Comparison of ENCODE assay signal across 22 mouse cellular contexts in the genomic region with DNA sequence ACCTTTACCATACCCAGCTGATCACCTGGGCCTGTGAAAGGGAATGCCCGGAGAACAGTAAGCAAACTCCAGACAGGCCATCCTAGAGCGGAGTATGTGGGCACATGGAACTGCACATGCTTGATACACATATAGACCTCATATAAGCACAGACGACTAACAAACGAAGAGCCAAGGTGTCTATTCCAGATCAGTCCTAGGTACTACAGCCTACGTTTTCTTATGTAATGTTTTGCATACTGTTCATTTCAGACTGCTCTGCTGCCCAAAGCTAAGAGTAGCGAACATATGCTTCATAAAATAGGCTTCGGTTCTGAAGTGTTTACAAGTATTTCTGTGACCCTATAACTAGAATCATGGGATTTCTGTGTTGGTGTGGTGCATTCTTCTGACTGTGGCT.
DNase-seq lines count a peak whose midpoint lies in the region; ATAC-seq lines count a peak whose summit lies in the region.
"Had no signal": no experiment of that assay in that cellular context is flagged by ENCODE, and none has a peak within 500 bp of the region (broad histone marks: within the 10 kb centered on the region; RNA-seq: fewer than 3 reads in every experiment).

No protein-coding gene starts in this region.

- no peak overlapping the region for H3K27ac ChIP-seq in intestine, embryonic 15.5 days
- no peak overlapping the region for H3K27ac ChIP-seq in intestine, embryonic 16.5 days (ENCODE audit: low read length)
- H3K27ac ChIP-seq in midbrain, embryonic 11.5 days (ENCODE audit: low read depth, low read length) = no peak overlapping the region
- no peak overlapping the region for H3K27ac ChIP-seq in midbrain, embryonic 14.5 days (replicated peaks; ENCODE audit: low read depth, low read length)
- H3K27ac ChIP-seq: embryonic facial prominence, embryonic 13.5 days; forebrain, embryonic 12.5 days; hindbrain, embryonic 15.5 days had no signal

- WGBS in intestine, embryonic 15.5 days = 72% methylated on average over 7 of the region's 7 CpGs
- WGBS in intestine, embryonic 16.5 days = 76% methylated on average over 7 of the region's 7 CpGs
- WGBS in midbrain, embryonic 11.5 days = 89% methylated on average over 7 of the region's 7 CpGs
- 91% methylated on average over 7 of the region's 7 CpGs for WGBS in midbrain, embryonic 14.5 days

- H3K9me3 ChIP-seq in intestine, embryonic 15.5 days = no peaks in the 10 kb centered on the region
- H3K9me3 ChIP-seq in intestine, embryonic 16.5 days (ENCODE audit: control insufficient read depth, low read length) = no peaks in the 10 kb centered on the region
- no peaks in the 10 kb centered on the region for H3K9me3 ChIP-seq in midbrain, embryonic 11.5 days (ENCODE audit: control insufficient read depth, low read length)
- H3K9me3 ChIP-seq in midbrain, embryonic 14.5 days (ENCODE audit: control insufficient read depth, low read length) = no peaks in the 10 kb centered on the region
- H3K9me3 ChIP-seq: embryonic facial prominence, embryonic 13.5 days; forebrain, embryonic 12.5 days; hindbrain, embryonic 15.5 days had no signal

- H3K27me3 ChIP-seq in intestine, embryonic 15.5 days (replicated peaks) = no peaks in the 10 kb centered on the region
- no peaks in the 10 kb centered on the region for H3K27me3 ChIP-seq in intestine, embryonic 16.5 days (replicated peaks; ENCODE audit: control insufficient read depth, insufficient read depth, low read length)
- H3K27me3 ChIP-seq in midbrain, embryonic 11.5 days (ENCODE audit: control insufficient read depth, insufficient read depth, low read length) = no peaks in the 10 kb centered on the region
- H3K27me3 ChIP-seq in midbrain, embryonic 14.5 days (ENCODE audit: control insufficient read depth, insufficient read depth, low read length) = no peaks in the 10 kb centered on the region
- H3K27me3 ChIP-seq: embryonic facial prominence, embryonic 13.5 days; forebrain, embryonic 12.5 days; hindbrain, embryonic 15.5 days had no signal

- peak; percentile 57 for ATAC-seq in frontal cortex, adult (ENCODE audit: low TSS enrichment)
- 0 out of 2 replicates have a peak, but pooled peaks have one; percentile 28 for ATAC-seq in intestine, embryonic 15.5 days
- ATAC-seq in intestine, embryonic 16.5 days = no peak
- no peak for ATAC-seq in midbrain, embryonic 11.5 days (ENCODE audit: low FRiP score)
- ATAC-seq in midbrain, embryonic 14.5 days (ENCODE audit: low FRiP score, low TSS enrichment) = no peak
- ATAC-seq: CD4-positive, CD25-positive, alpha-beta regulatory T cell, adult 4 months; forebrain, embryonic 16.5 days had no signal

- no peak for DNase-seq in frontal cortex, postnatal 25 days (ENCODE audit: low spot score in 2 of 2)
- DNase-seq in midbrain, embryonic 11.5 days (ENCODE audit: low spot score, missing footprints) = peak; percentile 73
- no peak for DNase-seq in midbrain, embryonic 14.5 days
- no peak for DNase-seq in urinary bladder, postnatal 25 days (ENCODE audit: low spot score)
- DNase-seq: adrenal gland, adult 2 months; adrenal gland, postnatal 14 days; cerebellum, adult 11 months; cerebellum, adult 2 months; cerebellum, adult 9-11 months; cerebellum, postnatal 25 days; gastrocnemius, postnatal 10 days; gastrocnemius, postnatal 36 days had no signal

- no peak overlapping the region for H3K4me2 ChIP-seq in intestine, embryonic 15.5 days (replicated peaks)
- no peak overlapping the region for H3K4me2 ChIP-seq in intestine, embryonic 16.5 days (ENCODE audit: low read depth, low read length)
- no peak overlapping the region for H3K4me2 ChIP-seq in midbrain, embryonic 11.5 days
- H3K4me2 ChIP-seq in midbrain, embryonic 14.5 days (ENCODE audit: low read length) = no peak overlapping the region
- H3K4me2 ChIP-seq: embryonic facial prominence, embryonic 13.5 days; forebrain, embryonic 12.5 days; heart, embryonic 11.5 days; hindbrain, embryonic 15.5 days had no signal

- no peak overlapping the region for H3K9ac ChIP-seq in intestine, embryonic 15.5 days
- no peak overlapping the region for H3K9ac ChIP-seq in intestine, embryonic 16.5 days (ENCODE audit: low read depth, low read length)
- H3K9ac ChIP-seq in midbrain, embryonic 11.5 days (ENCODE audit: low read length) = no peak overlapping the region
- no peak overlapping the region for H3K9ac ChIP-seq in midbrain, embryonic 14.5 days (replicated peaks; ENCODE audit: low read length)
- H3K9ac ChIP-seq: embryonic facial prominence, embryonic 13.5 days; forebrain, embryonic 12.5 days; hindbrain, embryonic 15.5 days had no signal

- H3K36me3 ChIP-seq in intestine, embryonic 15.5 days = peaks cover 12% of the 10 kb centered on the region; the same call in 1 of the 2 replicates
- H3K36me3 ChIP-seq in intestine, embryonic 16.5 days (ENCODE audit: control insufficient read depth, insufficient read depth, low read length) = peaks cover 4% of the 10 kb centered on the region; the same call in 1 of the 2 replicates
- H3K36me3 ChIP-seq in midbrain, embryonic 11.5 days (ENCODE audit: control insufficient read depth, insufficient read depth, low read length) = 0 out of 2 replicates have a peak, but pooled peaks cover 2% of the 10 kb centered on the region
- peaks cover 25% of the 10 kb centered on the region; the same call in 1 of the 2 replicates for H3K36me3 ChIP-seq in midbrain, embryonic 14.5 days (ENCODE audit: control insufficient read depth, insufficient read depth, low read length)

- H3K4me3 ChIP-seq in intestine, embryonic 15.5 days (replicated peaks) = no peak overlapping the region
- H3K4me3 ChIP-seq in intestine, embryonic 16.5 days (ENCODE audit: low read length) = no peak overlapping the region
- no peak overlapping the region for H3K4me3 ChIP-seq in midbrain, embryonic 11.5 days (ENCODE audit: low read depth, low read length)
- H3K4me3 ChIP-seq in midbrain, embryonic 14.5 days (replicated peaks; ENCODE audit: low read depth, low read length) = no peak overlapping the region
- H3K4me3 ChIP-seq: embryonic facial prominence, embryonic 13.5 days; erythroblast, embryonic 14.5 days; forebrain, embryonic 12.5 days; hindbrain, embryonic 15.5 days had no signal

- H3K4me1 ChIP-seq in intestine, embryonic 15.5 days (replicated peaks) = no peaks in the 10 kb centered on the region
- H3K4me1 ChIP-seq in intestine, embryonic 16.5 days (ENCODE audit: control insufficient read depth, insufficient read depth, low read length) = no peaks in the 10 kb centered on the region
- no peaks in the 10 kb centered on the region for H3K4me1 ChIP-seq in midbrain, embryonic 11.5 days (ENCODE audit: control insufficient read depth, insufficient read depth, low read length)
- H3K4me1 ChIP-seq in midbrain, embryonic 14.5 days (ENCODE audit: control insufficient read depth, insufficient read depth, low read length) = no peaks in the 10 kb centered on the region
- H3K4me1 ChIP-seq: forebrain, embryonic 12.5 days; hindbrain, embryonic 15.5 days had no signal

Comparison
In these comparisons a context has a peak if more than half of its experiments do, and no peak if none do; other contexts are left out.
1. ATAC-seq: peak in frontal cortex, adult (single experiment) and intestine, embryonic 15.5 days (single experiment); none in intestine, embryonic 16.5 days (single experiment), midbrain, embryonic 11.5 days (single experiment) and midbrain, embryonic 14.5 days (single experiment).